Mouse (Mus musculus) gastrocnemius, adult 18-20 months (tissue): Measurements from ENCODE around the gene Pdzd7. TPM values are rescaled to one million over a fixed set of nuclear protein-coding genes. Genes with fewer than 3 reads are reported as not detected.
"Not testable (repeated sequence)": the region's sequence is repeated elsewhere in the genome, so short reads cannot be mapped to it uniquely, and the experiment has no call there.

Source experiments
- DNase-seq: peaks from one replicate; pipeline ENCODE4 v3.0.0; 2021; ENCODE audit warnings: low spot score
- total RNA-seq, 2 experiments: library from RNA; stranded (reverse); gene quantifications; 2 replicates each; pipeline ENCODE4 v1.2.3; 2021

Pdzd7 gene
- total RNA-seq, 2 experiments from 2014 or later: 4.7 to 5.4 TPM

DNA sequence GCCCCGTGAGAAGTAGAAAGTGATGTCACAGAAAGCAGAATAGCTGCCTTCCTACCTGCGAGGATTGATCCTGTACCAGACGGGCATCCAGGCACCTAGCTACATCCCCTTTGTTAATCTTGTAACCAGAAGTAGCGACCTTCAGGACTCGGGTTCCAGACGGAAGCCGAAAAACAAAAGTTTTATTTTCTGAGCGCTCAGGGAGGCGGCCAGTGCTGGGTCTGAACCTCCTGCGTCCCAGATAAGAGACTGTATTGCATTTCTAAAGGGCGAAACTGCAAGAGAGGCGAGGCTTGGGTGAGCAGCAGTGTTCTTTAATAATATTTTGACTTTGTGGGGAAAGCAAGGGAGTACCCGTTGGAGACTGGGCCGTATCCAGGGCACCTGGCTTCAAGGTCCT lies 13.3 kb upstream of the Pdzd7 start:
- no peak for DNase-seq

GRCm38 (mm10) chr19:45058113-45058839 lies 12.8 kb upstream of the Pdzd7 start:
- peak; percentile 95 for DNase-seq

DNA sequence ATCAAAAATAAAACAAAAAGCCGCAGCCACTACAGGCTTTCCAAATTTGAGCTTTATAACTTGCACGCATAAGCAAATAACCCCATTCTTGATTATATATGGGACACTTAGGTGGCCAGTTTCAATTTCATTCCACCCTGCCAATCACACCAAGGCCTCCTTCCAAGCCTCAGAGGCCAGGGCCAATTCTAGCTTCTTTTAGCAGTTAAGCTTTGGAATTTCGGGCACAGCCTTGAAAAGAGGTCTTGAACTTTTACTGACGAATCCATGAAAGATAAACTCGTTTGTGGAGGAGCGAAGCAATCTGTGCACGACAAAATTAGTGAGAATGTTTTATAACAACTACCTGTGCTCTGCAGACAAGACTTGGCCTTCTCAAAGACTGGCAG lies 12.2 kb upstream of the Pdzd7 start:
- DNase-seq: peak; percentile 52

- DNase-seq: peak; percentile 39
Measured at GRCm38 (mm10) chr19:45056908-45057698, 11.6 kb upstream of the Pdzd7 start.

DNA sequence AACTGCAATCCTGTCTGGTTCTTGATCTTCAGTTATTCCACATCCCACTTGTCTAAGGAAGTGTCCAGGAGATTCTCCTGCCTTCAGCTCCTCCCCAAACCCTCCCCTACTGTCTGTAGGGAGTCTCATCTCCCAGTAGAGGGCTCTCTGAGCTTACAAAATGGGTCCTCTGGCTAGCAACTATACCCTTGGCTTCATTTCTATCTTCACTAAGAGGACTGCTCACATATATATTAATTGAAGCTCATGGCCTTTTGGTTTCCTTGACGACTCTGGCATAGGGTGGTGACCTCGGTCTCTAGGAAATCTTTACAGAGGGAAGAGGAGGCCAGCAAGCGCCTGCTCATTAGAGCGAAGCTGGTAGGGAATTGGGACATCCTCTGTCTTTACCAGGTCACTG lies 10.8 kb upstream of the Pdzd7 start:
- DNase-seq: peak; percentile 57

DNA sequence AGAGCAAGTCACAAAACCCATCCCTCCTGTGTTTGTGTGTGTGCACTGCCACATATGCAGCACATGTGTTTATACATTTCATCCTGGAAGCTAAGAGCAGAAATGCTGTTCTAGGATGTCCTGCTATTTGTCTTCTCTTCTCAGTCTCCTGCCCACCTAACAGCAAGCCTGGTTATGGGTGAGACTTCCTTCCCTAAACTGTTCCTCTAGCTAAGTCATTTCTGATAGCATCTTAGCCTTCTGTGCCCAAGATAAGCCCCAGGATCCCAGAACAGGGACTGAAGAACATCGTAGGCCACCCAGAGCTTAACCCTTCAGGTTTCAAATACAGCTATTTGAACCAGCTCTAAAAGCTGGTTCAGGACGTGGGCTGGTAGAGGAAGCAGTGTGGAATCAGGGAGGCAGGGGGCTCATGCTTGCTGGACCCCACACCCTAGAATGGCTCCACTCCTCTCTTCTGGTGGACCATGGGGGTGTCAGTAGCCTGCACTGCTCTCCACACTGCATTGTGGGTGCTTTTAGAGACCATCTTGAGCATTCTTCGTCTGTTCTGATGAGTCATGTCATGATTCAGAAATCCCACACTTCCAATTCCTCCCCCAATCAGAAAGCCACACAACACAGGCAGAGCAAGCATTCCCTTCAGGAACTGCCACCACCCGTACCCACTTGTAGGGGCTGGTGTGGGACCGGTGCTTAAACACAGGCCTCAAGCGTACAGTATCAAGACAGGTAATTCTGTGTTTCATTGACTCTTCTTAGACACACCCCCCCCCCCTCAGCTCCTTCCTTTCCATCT lies 9.6 kb upstream of the Pdzd7 start:
- no peak for DNase-seq

DNA sequence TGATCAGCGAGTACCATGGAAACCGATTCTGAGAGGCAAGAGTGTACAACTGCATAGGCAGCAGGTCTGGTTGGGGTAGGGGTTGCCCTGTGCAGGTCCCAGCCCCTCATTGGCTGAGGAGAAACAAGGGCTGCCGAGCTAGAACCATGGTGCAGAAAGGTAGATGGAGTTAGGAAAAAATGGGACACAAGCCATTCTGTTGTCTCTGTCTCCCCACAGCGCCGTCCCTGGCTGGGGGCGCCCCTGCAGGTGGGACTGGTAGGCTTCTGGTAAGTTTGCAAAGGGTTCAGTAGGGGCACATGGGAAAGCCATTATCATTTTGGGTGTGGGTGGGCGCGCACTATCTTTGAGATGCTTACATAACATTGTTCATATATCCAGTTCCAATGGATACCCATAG lies 7.9 kb upstream of the Pdzd7 start:
- DNase-seq: no peak

- no peak for DNase-seq
Measured at GRCm38 (mm10) chr19:45049523-45049922, 4.0 kb upstream of the Pdzd7 start.

DNA sequence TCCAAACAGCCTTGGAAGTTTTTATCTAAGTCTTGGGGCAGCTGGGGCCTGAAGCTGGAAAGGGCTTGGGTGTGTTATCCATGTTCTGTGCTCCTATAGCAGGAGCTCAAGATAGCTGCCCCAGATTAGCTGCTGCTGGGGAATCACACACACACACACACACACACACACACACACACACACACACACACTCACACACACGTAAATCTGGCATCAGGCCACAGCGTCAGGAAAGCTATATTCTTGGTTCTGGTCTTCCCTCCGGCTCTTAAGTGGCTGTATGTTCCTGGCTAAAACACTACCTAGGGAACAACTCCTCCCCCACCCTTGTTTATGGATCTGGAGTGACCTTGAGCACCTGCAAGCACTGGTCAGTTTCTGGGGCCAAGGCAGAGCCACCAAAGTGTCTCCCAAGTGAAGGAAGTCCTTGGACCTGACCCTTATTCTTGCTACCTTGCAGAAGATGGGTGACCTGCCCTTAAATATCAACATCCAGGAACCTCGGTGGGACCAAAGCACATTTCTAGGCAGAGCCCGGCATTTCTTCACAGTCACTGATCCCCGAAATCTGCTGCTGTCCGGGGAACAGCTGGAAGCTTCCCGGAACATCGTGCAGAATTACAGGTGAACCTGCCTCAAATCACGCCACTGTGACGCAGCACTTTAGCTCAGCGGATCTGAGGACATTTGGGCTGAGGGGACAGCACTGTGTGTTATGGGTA lies 3.3 kb upstream of the Pdzd7 start:
- DNase-seq: no peak

DNA sequence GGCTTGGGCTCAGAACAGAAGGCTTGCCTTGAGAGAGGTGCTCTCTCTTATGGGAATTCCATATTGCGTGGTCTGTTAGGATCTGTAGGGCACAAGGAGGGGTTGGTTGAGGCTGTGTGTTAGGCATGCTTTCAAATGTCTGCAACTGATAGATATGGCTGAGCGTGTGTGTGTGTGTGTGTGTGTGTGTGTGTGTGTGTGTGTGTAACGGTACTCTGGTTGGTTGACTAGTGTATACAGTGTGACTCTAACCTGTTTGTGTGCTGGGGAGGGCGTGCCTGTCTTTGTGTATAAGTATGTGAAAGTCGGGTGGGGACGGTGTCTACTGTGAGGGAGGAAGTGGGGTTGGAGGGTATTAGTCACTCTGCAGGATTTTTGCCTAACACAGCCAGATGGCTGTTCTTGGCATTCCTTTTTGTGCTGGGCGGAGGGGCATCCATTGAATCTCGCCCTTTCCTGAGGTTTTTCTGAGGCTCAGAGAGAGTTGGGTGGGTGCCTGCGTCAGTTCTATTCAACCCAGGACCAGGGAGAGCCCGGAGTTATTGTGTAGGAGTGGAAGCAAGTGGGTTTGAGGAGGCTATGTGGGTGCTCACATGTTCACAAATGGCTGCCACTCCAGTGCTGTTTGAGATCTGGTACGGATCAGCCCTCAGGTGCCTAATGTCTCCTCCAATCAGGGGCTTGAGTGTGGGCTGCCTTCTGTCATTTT lies 2.6 kb upstream of the Pdzd7 start:
- peak; percentile 59 for DNase-seq

DNA sequence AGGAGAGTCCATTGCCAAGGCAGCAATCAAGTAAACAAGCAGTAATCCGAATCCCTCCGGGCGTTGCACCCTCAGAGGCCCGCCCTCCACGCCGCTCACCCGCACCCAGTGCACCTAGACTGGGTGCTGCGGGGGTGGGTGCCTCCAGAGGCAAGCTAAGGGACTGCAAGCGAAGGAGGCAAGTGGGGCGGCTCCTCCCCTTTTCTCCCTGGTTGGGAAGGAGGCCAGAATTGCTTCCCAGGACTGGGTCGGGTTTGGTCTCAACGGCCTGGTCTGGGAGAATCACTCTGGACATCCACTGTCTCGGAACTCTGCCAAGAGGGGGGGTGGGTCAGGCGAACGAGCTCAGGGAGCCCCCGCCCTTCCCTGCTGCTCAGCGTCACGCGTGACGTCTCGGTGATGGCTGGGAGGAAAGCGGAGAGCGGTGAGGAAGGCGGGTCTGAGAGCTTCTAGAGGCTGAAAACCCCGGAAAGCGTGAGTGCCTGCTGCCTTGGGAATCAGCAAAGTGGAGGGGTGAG lies 2.0 kb upstream of the Pdzd7 start, which contains the start of gene Sfxn3:
TSS of gene Sfxn3 (plus strand) at position 87 of the 518 bp plus-strand sequence.
- peak; percentile 96 for DNase-seq

DNA sequence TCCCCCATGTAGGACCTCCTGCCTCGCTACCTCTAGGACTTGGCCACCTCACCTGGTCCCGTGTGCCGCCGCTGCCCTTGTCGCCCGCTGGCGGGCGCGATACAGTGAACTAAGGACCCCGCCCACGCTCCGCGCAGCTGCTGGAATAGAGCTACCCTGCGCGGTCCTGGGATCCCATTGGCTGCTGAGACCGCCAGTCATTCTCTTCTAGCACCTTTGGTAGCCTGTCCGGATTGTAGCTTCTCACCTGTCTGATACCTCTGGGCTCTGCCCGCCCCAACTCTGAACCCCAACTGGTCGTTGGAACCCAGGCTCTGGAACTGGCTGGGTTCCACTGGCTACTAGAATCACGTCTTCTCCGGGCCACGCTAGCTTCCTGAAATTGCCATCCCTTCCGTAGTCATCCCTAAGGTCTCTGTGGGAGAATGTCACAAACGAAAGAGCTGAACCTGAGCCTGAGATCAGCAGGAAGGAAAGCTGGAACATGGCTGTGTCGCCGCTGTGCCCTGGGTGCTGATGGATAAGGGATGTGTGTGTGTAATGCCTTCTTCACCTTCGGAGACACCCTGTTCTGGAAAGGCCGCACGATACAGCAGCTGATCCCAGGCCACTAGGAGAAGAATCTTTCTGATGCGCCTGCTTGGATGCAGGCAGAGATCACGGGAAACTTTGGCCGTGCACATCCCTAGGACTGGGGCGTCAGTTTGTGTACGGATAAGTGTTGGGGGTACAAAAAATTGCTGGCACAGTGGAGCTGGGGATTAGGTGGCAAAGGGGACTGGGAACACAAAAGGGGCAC lies 1.2 kb upstream of the Pdzd7 start:
- DNase-seq: peak; percentile 89

DNA sequence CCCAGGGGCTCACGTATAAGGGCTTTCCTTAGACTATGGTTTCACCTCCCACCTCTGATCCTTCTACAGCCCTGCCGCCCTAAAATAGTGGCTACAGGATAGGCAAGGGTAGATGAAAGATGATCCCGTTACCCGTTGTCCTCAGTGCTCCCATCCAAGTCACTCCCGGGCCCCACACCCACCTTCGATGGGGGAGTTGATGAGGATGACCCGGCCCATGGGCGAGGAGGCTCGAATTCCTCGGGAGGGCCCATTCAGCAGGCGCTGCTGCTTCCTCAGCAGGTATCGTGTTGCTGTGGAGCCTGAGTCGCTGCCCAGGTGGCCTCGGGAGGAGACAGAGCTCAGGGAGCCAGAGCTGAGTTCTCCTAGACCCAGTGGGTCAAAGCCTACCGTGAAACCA lies 281 bp downstream of the Pdzd7 start:
- DNase-seq: peak; percentile 79

DNA sequence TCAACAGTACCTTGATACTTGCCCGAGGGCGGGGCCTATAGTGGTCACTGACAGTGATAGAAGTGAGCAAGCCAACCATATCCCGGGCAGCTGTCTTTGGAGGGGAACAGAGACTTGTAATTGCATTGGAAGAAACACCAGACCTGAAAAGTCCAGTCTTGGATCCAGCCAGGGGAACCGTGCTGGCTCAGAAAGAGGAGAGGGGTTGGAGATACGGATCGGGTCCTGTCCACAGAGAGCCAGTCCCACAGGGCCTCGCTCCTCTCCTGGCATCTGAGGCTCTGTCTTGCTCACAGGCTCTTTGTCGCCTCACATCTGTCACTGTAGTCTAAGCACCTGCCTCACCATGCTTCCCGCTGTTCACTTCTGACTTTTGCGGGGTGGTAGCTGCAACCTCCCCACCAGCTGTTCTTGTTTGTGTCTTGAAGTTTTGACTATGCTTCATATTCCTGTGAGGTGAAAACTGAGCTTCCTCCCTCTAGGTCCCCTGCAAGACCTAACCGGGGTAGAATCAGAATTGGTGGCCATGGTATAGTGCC lies 1.1 kb downstream of the Pdzd7 start:
- no peak for DNase-seq

- no peak for DNase-seq
Measured at GRCm38 (mm10) chr19:45040214-45040613, 5.3 kb downstream of the Pdzd7 start.

DNA sequence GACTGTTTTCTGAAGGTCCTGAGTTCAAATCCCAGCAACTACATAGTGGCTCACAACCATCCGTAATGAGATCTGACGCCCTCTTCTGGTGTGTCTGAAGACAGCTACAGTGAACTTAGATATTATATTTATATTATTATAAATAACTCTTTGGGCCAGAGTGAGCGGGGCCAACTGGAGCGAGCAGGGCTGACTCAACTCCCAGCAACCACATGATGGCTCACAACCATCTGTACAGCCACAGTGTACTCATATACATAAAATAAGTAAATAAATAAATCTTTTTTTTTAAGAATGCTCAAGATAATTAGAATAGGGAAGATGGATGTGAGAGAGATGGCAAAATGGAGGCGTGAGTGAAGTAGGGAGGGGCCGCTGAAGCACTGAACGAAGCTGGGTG lies 7.3 kb downstream of the Pdzd7 start:
- DNase-seq: not testable (repeated sequence)

DNA sequence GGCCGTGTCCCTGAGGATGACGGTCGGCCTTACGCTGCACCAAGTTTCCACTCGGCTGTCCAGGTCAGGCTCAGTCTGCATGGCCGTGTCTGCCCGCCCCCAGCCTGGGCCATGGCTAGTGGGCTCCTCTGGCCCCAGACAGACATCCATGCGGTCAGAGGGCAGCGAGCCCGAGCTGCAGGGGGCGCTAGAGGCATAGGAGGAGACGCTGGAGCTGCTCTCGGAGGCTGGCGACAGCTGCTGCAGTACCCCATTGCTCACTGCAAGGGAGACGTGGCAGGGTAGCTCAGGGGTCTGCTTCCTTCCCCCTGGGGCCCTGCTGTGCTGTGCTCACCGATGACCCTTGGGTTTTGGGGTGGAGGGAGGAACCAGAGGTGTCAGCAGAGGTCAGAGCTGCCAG lies 8.7 kb downstream of the Pdzd7 start:
- DNase-seq: peak; percentile 77

- DNase-seq: no peak
Measured at GRCm38 (mm10) chr19:45032570-45033332, 12.8 kb downstream of the Pdzd7 start.

DNA sequence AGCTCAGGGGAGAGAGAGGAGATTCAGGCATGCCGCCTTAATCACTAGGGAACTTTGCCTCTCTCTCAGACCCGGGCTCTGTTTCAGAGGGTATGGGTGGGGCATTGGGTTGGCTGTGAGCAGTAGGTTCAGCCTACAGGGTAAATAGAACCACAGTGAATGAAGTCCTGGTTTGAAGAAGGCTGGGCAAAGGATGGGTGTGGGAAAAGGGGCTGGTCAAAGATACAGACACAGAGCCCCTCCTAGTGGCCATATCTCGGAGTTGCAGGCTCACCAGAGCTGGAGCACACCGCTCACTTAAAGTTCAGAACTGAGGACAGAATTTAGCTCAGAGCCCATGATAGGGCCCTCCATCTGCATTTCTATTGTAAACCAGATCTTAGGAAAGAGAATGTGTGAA lies 13.7 kb downstream of the Pdzd7 start:
- DNase-seq: peak; percentile 86
